Mouse (Mus musculus): ENCODE measurements around the gene Prkca. TPM values are rescaled to one million over a fixed set of nuclear protein-coding genes. Genes with fewer than 3 reads are reported as not detected.

Prkca gene
- total and polyA plus RNA-seq, 2 experiments from 2014 or later = 7.9 to 32.0 TPM

GRCm38 (mm10) chr11:108153997-108154841, 189.5 kb downstream of the Prkca start:
- Histone ChIP-seq H3K4me1 (ENCODE audit: insufficient read depth, low read length) (peaks cover 5% of the 10 kb centered on the region; the same call in 1 of the 2 replicates), H3K27ac (ENCODE audit: low read depth, low read length) (no peak overlapping the region), H3K27me3 (ENCODE audit: insufficient read depth, low read length) (no peaks in the 10 kb centered on the region), H3K4me3 (ENCODE audit: low read depth, low read length) (no peak overlapping the region), H3K4me2 (ENCODE audit: low read depth, low read length, poor library complexity, severe bottlenecking) (no peak overlapping the region), H3K9ac (replicated peaks; ENCODE audit: low read length, poor library complexity, severe bottlenecking) (no peak overlapping the region), H3K36me3 (ENCODE audit: insufficient read depth, low read length) (no peaks in the 10 kb centered on the region), H3K9me3 (ENCODE audit: low read length) (no peaks in the 10 kb centered on the region)
- DNase-seq (ENCODE audit: low spot score) (no peak), ATAC-seq (ENCODE audit: low FRiP score) (no peak)
- WGBS = 80% methylated on average over 9 of the region's 9 CpGs
- TF ChIP-seq CTCF (IDR thresholded peaks at IDR 0.05) = no peak

GRCm38 (mm10) chr11:108152591-108152990, 191.1 kb downstream of the Prkca start:
- no peaks in the 10 kb centered on the region for H3K27me3 ChIP-seq (ENCODE audit: insufficient read depth, low read length)
- no peak overlapping the region for H3K27ac ChIP-seq (ENCODE audit: low read depth, low read length)
- ATAC-seq (ENCODE audit: low FRiP score) = no peak
- peaks cover 5% of the 10 kb centered on the region; the same call in 1 of the 2 replicates for H3K4me1 ChIP-seq (ENCODE audit: insufficient read depth, low read length)
- H3K9me3 ChIP-seq (ENCODE audit: low read length) = no peaks in the 10 kb centered on the region
- DNase-seq (ENCODE audit: low spot score) = no peak
- H3K36me3 ChIP-seq (ENCODE audit: insufficient read depth, low read length) = no peaks in the 10 kb centered on the region
- 72% methylated on average over 4 of the region's 4 CpGs for WGBS
- no peak for TF ChIP-seq CTCF (IDR thresholded peaks at IDR 0.05)
- H3K9ac ChIP-seq (replicated peaks; ENCODE audit: low read length, poor library complexity, severe bottlenecking) = no peak overlapping the region
- H3K4me2 ChIP-seq (ENCODE audit: low read depth, low read length, poor library complexity, severe bottlenecking) = no peak overlapping the region
- H3K4me3 ChIP-seq (ENCODE audit: low read depth, low read length) = no peak overlapping the region

- Histone ChIP-seq H3K9ac (replicated peaks; ENCODE audit: low read length, poor library complexity, severe bottlenecking) (no peak overlapping the region), H3K27me3 (ENCODE audit: insufficient read depth, low read length) (no peaks in the 10 kb centered on the region), H3K36me3 (ENCODE audit: insufficient read depth, low read length) (no peaks in the 10 kb centered on the region), H3K9me3 (ENCODE audit: low read length) (no peaks in the 10 kb centered on the region), H3K4me1 (ENCODE audit: insufficient read depth, low read length) (peaks cover 20% of the 10 kb centered on the region; the same call in 1 of the 2 replicates), H3K4me3 (ENCODE audit: low read depth, low read length) (no peak overlapping the region), H3K27ac (ENCODE audit: low read depth, low read length) (peak overlapping the region; percentile 18; the same call in 1 of the 2 replicates), H3K4me2 (ENCODE audit: low read depth, low read length, poor library complexity, severe bottlenecking) (no peak overlapping the region)
- ATAC-seq (ENCODE audit: low FRiP score) (peak; percentile 74), DNase-seq (ENCODE audit: low spot score) (peak; percentile 70)
- no peak for TF ChIP-seq CTCF (IDR thresholded peaks at IDR 0.05)
- 32% methylated on average over 7 of the region's 7 CpGs for WGBS
Measured at GRCm38 (mm10) chr11:108150410-108150809, 193.3 kb downstream of the Prkca start.

GRCm38 (mm10) chr11:108149187-108149586, 194.5 kb downstream of the Prkca start:
- Histone ChIP-seq H3K9me3 (ENCODE audit: low read length) (no peaks in the 10 kb centered on the region), H3K27me3 (ENCODE audit: insufficient read depth, low read length) (no peaks in the 10 kb centered on the region), H3K4me3 (ENCODE audit: low read depth, low read length) (no peak overlapping the region), H3K9ac (replicated peaks; ENCODE audit: low read length, poor library complexity, severe bottlenecking) (no peak overlapping the region), H3K4me1 (ENCODE audit: insufficient read depth, low read length) (peaks cover 20% of the 10 kb centered on the region; the same call in 1 of the 2 replicates), H3K27ac (ENCODE audit: low read depth, low read length) (no peak overlapping the region), H3K36me3 (ENCODE audit: insufficient read depth, low read length) (no peaks in the 10 kb centered on the region), H3K4me2 (ENCODE audit: low read depth, low read length, poor library complexity, severe bottlenecking) (no peak overlapping the region)
- WGBS = 50% methylated on average over 9 of the region's 9 CpGs
- DNase-seq (ENCODE audit: low spot score) = no peak
- no peak for ATAC-seq (ENCODE audit: low FRiP score)
- no peak for TF ChIP-seq CTCF (IDR thresholded peaks at IDR 0.05)

GRCm38 (mm10) chr11:108148491-108148890, 195.2 kb downstream of the Prkca start:
- H3K9me3 ChIP-seq (ENCODE audit: low read length) = no peaks in the 10 kb centered on the region
- no peak for TF ChIP-seq CTCF (IDR thresholded peaks at IDR 0.05)
- H3K27ac ChIP-seq (ENCODE audit: low read depth, low read length) = 0 out of 2 replicates have a peak overlapping the region, but pooled peaks have one; percentile 1
- no peak overlapping the region for H3K4me2 ChIP-seq (ENCODE audit: low read depth, low read length, poor library complexity, severe bottlenecking)
- no peaks in the 10 kb centered on the region for H3K36me3 ChIP-seq (ENCODE audit: insufficient read depth, low read length)
- no peak overlapping the region for H3K9ac ChIP-seq (replicated peaks; ENCODE audit: low read length, poor library complexity, severe bottlenecking)
- no peak overlapping the region for H3K4me3 ChIP-seq (ENCODE audit: low read depth, low read length)
- DNase-seq (ENCODE audit: low spot score) (no peak), ATAC-seq (ENCODE audit: low FRiP score) (no peak)
- 36% methylated on average over 4 of the region's 4 CpGs for WGBS
- H3K4me1 ChIP-seq (ENCODE audit: insufficient read depth, low read length) = peaks cover 20% of the 10 kb centered on the region; the same call in 1 of the 2 replicates
- no peaks in the 10 kb centered on the region for H3K27me3 ChIP-seq (ENCODE audit: insufficient read depth, low read length)
